Mouse (Mus musculus) layer of hippocampus, postnatal 14 days (tissue): ENCODE results near the gene Sorl1. TPM values are rescaled to one million over a fixed set of nuclear protein-coding genes. Genes with fewer than 3 reads are reported as not detected.

ENCODE experiments used
- DNase-seq, 2 experiments: peaks; one replicate each; pipeline ENCODE4 v3.0.0; 2021 to 2022; ENCODE audit warnings: low spot score in 2 of 2, mixed read lengths in 1 of 2
- total RNA-seq, 2 experiments: library from RNA; stranded (reverse); gene quantifications; 2 replicates each; pipeline ENCODE4 v1.2.3; 2021

The Sorl1 gene
- total RNA-seq, 2 experiments from 2014 or later = 135 to 139 TPM

DNA sequence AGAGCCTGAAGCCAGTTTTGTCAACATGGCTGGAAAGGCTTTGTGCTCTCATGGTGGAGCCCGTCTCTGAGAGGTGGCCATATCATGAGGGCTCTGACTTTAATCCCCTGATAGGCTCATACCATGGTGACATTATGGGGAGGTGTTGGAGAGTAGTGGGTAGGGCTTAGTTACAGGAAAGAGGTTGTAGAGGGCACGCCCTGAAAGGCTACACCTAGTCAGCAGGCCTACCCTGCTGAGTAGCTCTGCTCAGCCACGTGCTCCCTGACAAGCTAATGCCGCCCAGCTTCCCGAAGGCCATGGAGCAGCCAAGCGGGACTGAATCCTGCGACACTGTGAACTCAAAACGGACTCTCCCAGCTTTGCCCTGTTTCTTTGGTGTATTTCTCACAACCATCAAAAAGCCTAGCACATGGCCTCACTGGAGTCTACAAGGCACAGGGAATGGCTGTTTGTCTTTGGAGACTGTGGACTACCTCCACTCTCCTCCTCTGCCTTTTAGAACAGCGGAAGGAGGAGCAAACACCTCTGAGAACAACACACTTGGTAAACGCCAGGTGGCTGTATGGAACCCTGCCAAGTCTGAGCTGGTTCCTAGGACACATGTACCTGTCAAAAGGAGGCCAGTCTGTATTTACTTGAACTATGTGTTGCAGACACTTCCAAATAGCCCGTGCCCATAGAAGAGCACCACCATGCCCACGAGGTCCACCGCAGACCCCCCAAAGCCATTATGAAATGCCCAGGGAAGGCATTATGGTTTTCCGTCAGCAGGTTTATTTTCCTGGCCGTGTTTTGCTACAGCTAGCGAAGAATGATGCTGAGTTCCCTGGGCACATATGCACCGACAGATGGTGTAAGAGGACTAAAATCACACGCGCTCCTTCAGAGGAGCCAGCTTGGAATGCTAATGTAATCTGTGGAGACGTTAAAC lies 69.5 kb downstream of the Sorl1 start:
- DNase-seq = peak; percentile 67 to 86

- DNase-seq = peak in 1 of 2 experiments; percentile 69
Measured at GRCm38 (mm10) chr9:42053591-42054190, 70.4 kb downstream of the Sorl1 start.

GRCm38 (mm10) chr9:42052713-42053356 lies 71.3 kb downstream of the Sorl1 start:
- DNase-seq = no peak

- no peak for DNase-seq
Measured at GRCm38 (mm10) chr9:42048542-42048941, 75.6 kb downstream of the Sorl1 start.

GRCm38 (mm10) chr9:42047786-42048185 lies 76.3 kb downstream of the Sorl1 start:
- DNase-seq = no peak

GRCm38 (mm10) chr9:42046248-42046647 lies 77.8 kb downstream of the Sorl1 start:
- no peak for DNase-seq

GRCm38 (mm10) chr9:42044651-42045050 lies 79.4 kb downstream of the Sorl1 start:
- no peak for DNase-seq

GRCm38 (mm10) chr9:42043934-42044333 lies 80.2 kb downstream of the Sorl1 start:
- no peak for DNase-seq

GRCm38 (mm10) chr9:42039000-42039992 lies 84.8 kb downstream of the Sorl1 start:
- DNase-seq = no peak

DNA sequence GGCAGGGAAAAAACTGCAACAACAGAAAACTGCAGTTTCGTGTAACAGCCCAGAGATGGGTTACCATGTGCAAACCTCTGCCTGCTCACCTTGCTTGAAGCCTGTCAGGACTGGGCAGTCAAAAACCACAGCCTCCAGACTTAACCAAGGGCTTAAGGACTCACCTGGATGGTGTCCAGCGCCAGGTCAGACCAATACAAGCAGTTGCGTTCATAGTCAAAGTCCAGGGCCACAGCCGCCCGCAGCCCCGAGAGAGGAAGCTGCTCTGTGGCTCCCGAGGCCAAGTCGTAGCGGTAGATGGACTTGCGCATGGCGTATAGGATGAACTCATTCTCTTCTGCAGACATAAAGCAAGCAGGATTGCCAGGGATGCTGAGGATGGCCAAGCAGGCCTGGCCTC lies 87.2 kb downstream of the Sorl1 start:
- DNase-seq = no peak

- DNase-seq = no peak
Measured at GRCm38 (mm10) chr9:42035995-42036394, 88.1 kb downstream of the Sorl1 start.

- DNase-seq = no peak
Measured at GRCm38 (mm10) chr9:42035213-42035765, 88.8 kb downstream of the Sorl1 start.

- no peak for DNase-seq
Measured at GRCm38 (mm10) chr9:42034116-42034520, 90.0 kb downstream of the Sorl1 start.

DNA sequence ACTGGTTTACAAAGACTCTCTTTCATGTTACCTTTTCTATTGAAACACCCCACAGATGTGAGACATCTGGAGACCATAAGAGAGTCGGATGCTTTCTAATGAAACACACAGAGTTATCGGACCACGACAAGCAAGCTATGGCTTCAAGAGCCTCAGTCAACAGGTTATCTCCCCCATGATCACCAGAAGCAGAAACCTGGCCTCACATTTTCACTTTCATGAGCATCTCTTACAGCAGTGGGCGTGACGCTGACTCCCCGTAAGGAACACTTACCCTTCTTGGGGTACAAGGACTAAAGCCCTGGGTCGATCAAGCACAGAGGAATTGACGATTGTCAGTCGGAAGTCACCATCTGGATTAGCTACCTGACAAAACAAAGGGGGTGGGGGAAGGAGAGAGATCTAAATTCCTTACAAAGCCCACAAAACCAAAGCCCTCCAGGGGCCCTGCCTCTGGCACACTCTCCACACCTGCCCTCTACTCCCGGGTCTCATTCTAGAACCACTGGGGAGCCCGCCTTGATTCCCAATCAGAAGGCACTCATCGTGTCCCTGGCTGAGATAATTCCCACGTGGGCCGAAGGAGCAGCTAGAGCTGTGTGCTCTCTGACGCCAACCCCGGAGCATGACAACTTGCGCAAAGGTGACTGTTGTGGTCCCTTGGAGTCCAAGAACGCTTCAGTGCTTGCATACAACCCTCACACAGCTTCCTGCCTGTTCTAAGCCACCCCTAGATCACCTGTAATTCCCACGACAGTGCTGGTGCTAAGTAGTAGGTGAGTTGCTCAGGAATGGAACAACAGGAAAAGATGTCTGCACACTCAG lies 90.6 kb downstream of the Sorl1 start:
- no peak for DNase-seq

DNA sequence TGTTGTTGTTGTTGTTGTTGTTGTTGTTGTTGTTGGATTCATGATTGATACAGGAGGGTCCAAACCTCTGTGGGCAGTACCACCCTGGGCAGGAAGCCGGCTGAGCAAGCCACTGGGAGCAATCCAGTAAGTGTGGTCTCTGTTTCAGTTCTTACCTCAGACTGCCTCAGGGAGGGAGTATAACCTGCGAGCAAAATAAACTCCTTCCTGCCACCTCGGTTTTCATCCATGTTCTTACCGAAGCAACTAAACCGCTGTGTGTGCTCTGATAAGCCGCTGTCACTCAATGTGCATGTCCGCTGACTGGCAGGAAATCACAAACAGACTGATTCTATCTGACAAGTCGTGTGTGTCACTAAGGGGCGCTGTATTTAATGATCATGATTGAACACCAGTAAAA lies 91.7 kb downstream of the Sorl1 start:
- DNase-seq = no peak

DNA sequence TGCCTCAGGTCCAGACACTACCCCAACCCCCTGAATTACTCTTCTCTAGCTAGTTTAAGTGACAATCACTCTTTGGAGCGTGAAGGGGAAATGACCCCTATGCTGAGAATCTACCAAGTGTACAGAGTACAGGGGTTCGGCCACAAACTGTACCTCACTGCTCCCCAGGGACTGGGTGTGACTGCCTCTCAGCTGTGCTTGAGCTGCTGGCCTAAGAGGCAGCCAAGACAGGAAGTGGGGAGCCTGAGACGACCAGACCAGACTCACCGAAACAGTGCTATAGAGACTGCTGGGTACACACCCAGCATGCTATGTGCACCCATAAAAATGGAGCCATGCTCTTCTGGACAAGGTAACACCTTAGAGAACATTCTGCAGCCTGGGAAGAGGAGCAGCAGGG lies 95.3 kb downstream of the Sorl1 start:
- DNase-seq = no peak

DNA sequence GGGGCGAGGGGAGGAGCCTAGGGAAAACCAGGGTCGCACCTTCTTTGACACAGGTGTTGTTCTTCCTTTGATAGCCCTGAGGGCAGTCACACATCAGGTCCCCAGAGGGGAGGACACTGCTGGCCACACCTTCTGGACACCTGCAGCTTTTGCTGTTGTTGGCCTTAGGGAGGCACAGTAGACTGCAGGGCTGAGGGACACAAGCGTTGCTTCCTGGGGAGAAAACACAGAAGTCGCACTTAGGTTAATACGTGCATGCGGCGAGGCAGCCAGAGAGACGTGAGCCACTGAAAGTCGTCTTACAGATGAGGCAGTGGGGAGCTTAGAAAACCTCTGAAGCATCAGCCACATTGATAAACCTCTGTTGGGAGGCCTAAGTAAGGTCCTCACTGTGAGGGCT lies 99.8 kb downstream of the Sorl1 start:
- no peak for DNase-seq

- DNase-seq = no peak
Measured at GRCm38 (mm10) chr9:42023383-42023782, 100.7 kb downstream of the Sorl1 start.

DNA sequence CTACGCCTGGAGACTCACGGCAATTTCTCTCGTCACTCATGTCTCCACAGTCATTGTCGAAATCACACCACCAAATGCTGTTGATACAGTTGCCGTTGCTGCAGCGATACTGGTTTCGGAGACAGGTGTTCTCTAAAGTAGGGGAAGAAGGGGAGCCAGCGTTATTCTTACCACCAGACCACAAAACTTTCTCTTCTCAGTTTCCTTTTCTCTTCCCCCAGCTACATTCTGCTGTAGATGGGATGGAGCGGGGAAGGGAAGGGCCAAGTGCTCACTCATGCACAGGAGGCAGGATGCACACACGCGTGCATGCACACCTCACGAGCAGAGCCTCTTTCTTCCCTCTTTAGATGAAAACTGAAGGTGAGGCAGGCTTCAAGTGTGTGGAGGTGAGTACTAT lies 101.8 kb downstream of the Sorl1 start:
- no peak for DNase-seq
